Mouse (Mus musculus): ENCODE data around the gene Prrt1. TPM values are rescaled to one million over a fixed set of nuclear protein-coding genes. Genes with fewer than 3 reads are reported as not detected.
A peak's percentile ranks its signal among the peaks of the same experiment; 100 is the strongest.

The Prrt1 gene
- polyA plus RNA-seq, 2 experiments: 0.04 TPM; not detected in 1

GRCm38 (mm10) chr17:34627943-34628643, 1.2 kb upstream of the Prrt1 start, which contains the start of gene Ppt2:
Gene Ppt2 (minus strand): TSS chr17:34628510.
- Histone ChIP-seq H3K4me3 (ENCODE audit: insufficient read depth in 1 of 2, low read depth in 2 of 2, low read length in 2 of 2) (peak within 1 kb of the TSS; percentile 74 to 84), H3K4me2 (ENCODE audit: low read depth) (peak within 1 kb of the TSS; percentile 88), H3K36me3 (replicated peaks; ENCODE audit: control insufficient read depth, insufficient read depth, low read depth) (no peaks in the 10 kb centered on the region), H3K9me3 (ENCODE audit: control insufficient read depth, low read length) (no peaks in the 10 kb centered on the region), H3K27me3 (ENCODE audit: control insufficient read depth, insufficient read depth, low read length) (peaks cover 51% of the 10 kb centered on the region), H3K4me1 (replicated peaks; ENCODE audit: control insufficient read depth in 2 of 2, insufficient read depth in 2 of 2, low read length in 1 of 2) (peaks cover 4 to 5% of the 10 kb centered on the region in 2 experiments; a peak in 3 of 4 replicates), H3K9ac (replicated peaks) (peak within 1 kb of the TSS; percentile 68), H3K27ac (no peak within 1 kb of the TSS; the same call in 1 of the 2 replicates)
- 9% methylated on average over 29 of the region's 29 CpGs for WGBS (ENCODE audit: insufficient replicate concordance)
- DNase-seq (ENCODE audit: low read depth in 3 of 3, low spot score in 3 of 3) (no peak), ATAC-seq (ENCODE audit: insufficient read depth) (peak; percentile 6; the same call in 1 of the 2 replicates)
- TF ChIP-seq CTCF (IDR thresholded peaks at IDR 0.05; ENCODE audit: low read depth) (no peak), EP300 (IDR thresholded peaks at IDR 0.05; ENCODE audit: low read depth) (no peak)

- Histone ChIP-seq H3K9ac (replicated peaks) (no peak overlapping the region), H3K4me3 (ENCODE audit: insufficient read depth in 1 of 2, low read depth in 2 of 2, low read length in 2 of 2) (no peak overlapping the region)
These were observed 727 bp upstream of the Prrt1 start for GRCm38 (mm10) chr17:34628644-34628967.

GRCm38 (mm10) chr17:34629796-34630603, 667 bp downstream of the Prrt1 start:
- H3K4me3 ChIP-seq (ENCODE audit: insufficient read depth in 1 of 2, low read depth in 2 of 2, low read length in 2 of 2): no peak overlapping the region
- ATAC-seq (ENCODE audit: insufficient read depth) (no peak), DNase-seq (ENCODE audit: low read depth in 3 of 3, low spot score in 3 of 3) (no peak)

More at GRCm38 (mm10) chr17:34628644-34628967, 727 bp upstream of the Prrt1 start:
- Histone ChIP-seq H3K27me3 (ENCODE audit: control insufficient read depth, insufficient read depth, low read length) (peaks cover 51% of the 10 kb centered on the region), H3K4me1 (replicated peaks; ENCODE audit: control insufficient read depth in 2 of 2, insufficient read depth in 2 of 2, low read length in 1 of 2) (peaks cover 4 to 5% of the 10 kb centered on the region in 2 experiments; a peak in 3 of 4 replicates), H3K9me3 (ENCODE audit: control insufficient read depth, low read length) (no peaks in the 10 kb centered on the region), H3K27ac (no peak overlapping the region), H3K4me2 (ENCODE audit: low read depth) (peak overlapping the region; percentile 88; the same call in 1 of the 2 replicates), H3K36me3 (replicated peaks; ENCODE audit: control insufficient read depth, insufficient read depth, low read depth) (no peaks in the 10 kb centered on the region)
- WGBS (ENCODE audit: insufficient replicate concordance): 46% methylated on average over 5 of the region's 5 CpGs
- TF ChIP-seq EP300 (IDR thresholded peaks at IDR 0.05; ENCODE audit: low read depth): no peak
- no peak for TF ChIP-seq CTCF (IDR thresholded peaks at IDR 0.05; ENCODE audit: low read depth)
- DNase-seq (ENCODE audit: low read depth in 3 of 3, low spot score in 3 of 3) (no peak), ATAC-seq (ENCODE audit: insufficient read depth) (no peak)

GRCm38 (mm10) chr17:34630761-34631301, 1.5 kb downstream of the Prrt1 start:
- ATAC-seq (ENCODE audit: insufficient read depth) (no peak), DNase-seq (ENCODE audit: low read depth in 3 of 3, low spot score in 3 of 3) (no peak)
- H3K4me2 ChIP-seq (ENCODE audit: low read depth): peak overlapping the region; percentile 30
- H3K4me3 ChIP-seq (ENCODE audit: insufficient read depth in 1 of 2, low read depth in 2 of 2, low read length in 2 of 2): peak overlapping the region in 1 of 2 experiments; percentile 1; a peak in 1 of 4 replicates
- H3K27ac ChIP-seq: no peak overlapping the region
- no peak overlapping the region for H3K9ac ChIP-seq (replicated peaks)
- peaks cover 51% of the 10 kb centered on the region for H3K27me3 ChIP-seq (ENCODE audit: control insufficient read depth, insufficient read depth, low read length)
- H3K36me3 ChIP-seq (replicated peaks; ENCODE audit: control insufficient read depth, insufficient read depth, low read depth): no peaks in the 10 kb centered on the region
- H3K9me3 ChIP-seq (ENCODE audit: control insufficient read depth, low read length): no peaks in the 10 kb centered on the region
- WGBS (ENCODE audit: insufficient replicate concordance): 1% methylated on average over 48 of the region's 48 CpGs
- peaks cover 4 to 5% of the 10 kb centered on the region in 2 experiments; a peak in 3 of 4 replicates for H3K4me1 ChIP-seq (replicated peaks; ENCODE audit: control insufficient read depth in 2 of 2, insufficient read depth in 2 of 2, low read length in 1 of 2)
- no peak for TF ChIP-seq EP300 (IDR thresholded peaks at IDR 0.05; ENCODE audit: low read depth)
- no peak for TF ChIP-seq CTCF (IDR thresholded peaks at IDR 0.05; ENCODE audit: low read depth)

More at GRCm38 (mm10) chr17:34629796-34630603, 667 bp downstream of the Prrt1 start:
- Histone ChIP-seq H3K9me3 (ENCODE audit: control insufficient read depth, low read length) (no peaks in the 10 kb centered on the region), H3K4me1 (replicated peaks; ENCODE audit: control insufficient read depth in 2 of 2, insufficient read depth in 2 of 2, low read length in 1 of 2) (peaks cover 4 to 5% of the 10 kb centered on the region in 2 experiments; a peak in 3 of 4 replicates), H3K9ac (replicated peaks) (no peak overlapping the region), H3K36me3 (replicated peaks; ENCODE audit: control insufficient read depth, insufficient read depth, low read depth) (no peaks in the 10 kb centered on the region), H3K4me2 (ENCODE audit: low read depth) (no peak overlapping the region), H3K27me3 (ENCODE audit: control insufficient read depth, insufficient read depth, low read length) (peaks cover 51% of the 10 kb centered on the region), H3K27ac (no peak overlapping the region)
- 11% methylated on average over 12 of the region's 12 CpGs for WGBS (ENCODE audit: insufficient replicate concordance)
- TF ChIP-seq EP300 (IDR thresholded peaks at IDR 0.05; ENCODE audit: low read depth) (no peak), CTCF (IDR thresholded peaks at IDR 0.05; ENCODE audit: low read depth) (no peak)
